Mouse (Mus musculus) cerebellum, postnatal 10 days (tissue): ENCODE data around the gene Tmem82.
A peak's percentile ranks its signal among the peaks of the same experiment; 100 is the strongest.

Source experiments
- DNase-seq, 2 experiments: peaks; one replicate each; pipeline ENCODE4 v3.0.0; 2021; ENCODE audit warnings: mixed read lengths in 2 of 2

Tmem82 gene

DNA sequence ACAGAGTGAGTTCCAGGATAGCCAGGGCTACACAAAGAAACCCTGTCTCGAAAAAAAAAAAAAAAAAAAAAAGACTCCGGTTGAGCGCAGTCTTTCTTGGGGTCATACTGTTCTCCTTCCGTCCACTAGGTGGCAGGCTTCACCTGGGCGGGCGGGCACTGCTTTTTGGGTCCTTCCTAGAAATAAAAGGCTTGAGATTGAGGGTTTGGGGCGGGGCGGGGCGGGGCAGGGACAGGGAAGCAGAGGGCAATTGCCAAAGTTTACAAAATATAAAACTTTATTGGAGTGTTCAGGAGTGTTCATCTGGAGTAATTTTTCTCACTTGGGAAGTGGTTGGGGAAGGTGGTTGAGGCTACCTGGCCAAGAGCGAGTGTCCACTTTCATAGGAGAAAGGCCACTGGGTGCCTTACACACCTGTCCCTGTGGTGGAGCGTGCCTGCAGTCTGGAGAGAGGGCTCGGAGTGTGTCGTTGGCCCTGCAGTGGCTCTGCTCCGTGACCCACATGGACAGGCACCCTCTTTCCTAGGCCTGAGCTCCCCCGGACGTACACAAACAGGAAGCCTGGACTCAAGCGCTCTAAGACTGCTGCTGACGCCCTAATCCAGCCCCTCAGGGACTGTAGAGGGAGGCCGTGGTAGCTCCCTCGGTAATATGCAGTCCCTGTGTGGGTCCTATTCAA is at the start of gene Tmem82:
TSS of gene Tmem82 (minus strand) at position 69 of the 679 bp plus-strand sequence.
- DNase-seq, result peak; percentile 83 to 84

DNA sequence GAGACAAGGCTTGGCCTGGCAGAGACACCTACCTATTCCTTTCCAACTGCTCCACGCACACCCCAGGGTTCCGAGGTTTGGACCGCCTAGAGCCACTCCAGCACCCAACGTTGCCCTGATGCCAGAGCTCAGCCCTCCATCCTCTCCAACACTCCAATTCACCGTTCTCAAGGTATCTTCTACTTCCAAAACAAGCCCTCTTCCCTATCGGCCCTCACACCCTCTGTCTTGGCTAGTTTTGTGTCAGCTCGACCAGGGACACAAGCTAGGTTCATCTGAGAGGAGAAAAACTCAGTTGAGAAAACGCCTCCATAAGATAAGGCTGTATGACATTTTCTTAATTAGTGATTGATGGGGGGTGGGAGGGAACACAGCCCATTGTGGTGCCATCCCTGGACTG is 46.4 kb upstream of the Tmem82 start, which contains the start of gene Plekhm2:
TSS of gene Plekhm2 (minus strand) at position 101 of the 400 bp plus-strand sequence.
- DNase-seq, result no peak

DNA sequence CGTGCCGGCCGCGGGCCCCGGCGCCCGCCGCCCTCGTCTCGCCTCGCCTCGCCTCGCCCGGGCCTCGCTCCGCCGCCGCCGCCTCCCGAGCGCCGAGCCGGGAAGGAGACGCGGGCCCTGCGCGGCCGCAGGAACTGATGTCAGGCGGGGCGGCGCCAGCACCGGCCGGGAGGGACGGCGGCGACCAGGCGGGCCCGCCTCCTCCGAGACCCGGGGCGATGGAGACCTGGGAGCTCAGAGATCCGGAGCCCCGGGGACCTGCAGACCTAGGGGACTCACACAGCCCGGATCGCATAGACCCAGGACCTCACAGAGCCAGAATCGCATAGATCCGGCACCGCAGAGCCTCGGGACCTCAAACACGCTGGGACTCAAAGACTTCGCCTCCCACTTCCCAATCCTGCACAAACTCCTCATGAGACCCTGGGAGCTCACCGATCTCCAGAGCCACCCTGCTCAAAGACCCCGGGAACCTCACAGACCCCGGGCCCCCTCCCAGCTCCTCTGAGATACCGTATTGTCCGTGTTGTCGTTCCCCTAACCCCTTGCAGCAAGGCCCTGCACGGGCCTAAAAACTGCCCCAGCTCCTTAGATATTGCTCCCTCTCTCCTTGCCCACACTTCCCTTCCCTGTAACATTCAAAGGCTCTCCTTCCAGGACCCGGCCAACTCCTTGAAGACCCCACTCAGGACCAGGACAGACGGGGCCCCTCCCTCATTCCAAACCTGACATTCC is 45.7 kb upstream of the Tmem82 start:
- DNase-seq, result peak; percentile 83 to 87

DNA sequence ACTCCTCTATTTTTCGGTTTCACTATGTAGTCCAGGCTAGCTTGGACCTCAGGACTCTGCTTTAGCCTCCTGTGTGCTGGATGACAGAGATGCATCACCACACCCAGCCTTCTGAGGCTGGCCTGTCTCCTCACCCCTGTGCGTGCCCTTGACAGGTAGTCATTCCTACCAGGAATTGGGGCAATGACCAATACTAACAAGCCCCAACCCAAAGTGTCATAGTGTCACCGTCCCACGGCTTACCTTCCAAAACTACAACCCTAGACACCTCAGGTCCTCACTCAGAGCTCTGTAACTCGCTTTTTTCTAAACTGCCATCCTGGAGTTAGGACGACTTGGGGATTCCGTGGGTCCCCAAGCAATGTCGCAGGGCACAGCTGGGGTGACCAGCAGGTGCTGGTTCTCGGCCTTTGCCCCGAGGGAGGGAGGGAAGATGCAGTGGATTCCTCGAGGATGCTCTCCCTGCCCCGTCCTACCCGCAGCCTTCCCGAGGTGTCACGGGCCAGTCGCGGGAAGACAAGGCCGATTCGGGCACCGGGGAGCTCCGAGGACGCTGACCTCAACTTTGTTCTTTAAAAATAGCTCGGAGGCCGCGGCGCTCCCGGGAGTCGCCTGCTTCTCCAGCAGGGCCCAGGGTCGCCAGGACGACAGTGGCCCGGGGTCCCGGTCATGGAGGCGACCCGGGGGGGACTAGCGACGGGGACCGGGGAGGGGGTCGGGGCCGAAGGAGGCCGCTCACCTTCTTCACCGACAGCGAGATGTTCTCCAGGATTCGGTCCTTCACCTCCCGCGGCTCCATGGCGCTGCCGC is 44.9 kb upstream of the Tmem82 start:
- peak in 1 of 2 experiments; percentile 61 for DNase-seq

DNA sequence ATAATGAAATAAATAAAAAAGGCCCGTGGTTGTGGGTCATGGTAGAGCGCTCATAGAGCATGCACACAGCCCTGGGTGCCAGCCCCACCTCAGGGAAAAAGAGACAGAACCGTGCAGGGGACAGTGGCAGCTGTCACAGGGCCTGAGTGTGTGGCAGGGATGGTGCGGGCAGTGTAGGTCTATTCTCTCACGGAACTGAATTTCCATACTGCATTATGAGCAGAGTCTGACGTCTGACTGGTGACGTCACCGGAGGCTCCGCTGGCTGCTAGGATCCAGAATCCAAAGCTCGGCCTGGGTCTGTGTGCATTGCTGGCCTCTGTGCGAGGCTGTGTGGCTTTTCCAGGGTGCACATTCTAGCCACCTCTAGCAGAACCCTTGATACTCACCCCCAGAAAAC is 42.5 kb upstream of the Tmem82 start:
- DNase-seq, result no peak

DNA sequence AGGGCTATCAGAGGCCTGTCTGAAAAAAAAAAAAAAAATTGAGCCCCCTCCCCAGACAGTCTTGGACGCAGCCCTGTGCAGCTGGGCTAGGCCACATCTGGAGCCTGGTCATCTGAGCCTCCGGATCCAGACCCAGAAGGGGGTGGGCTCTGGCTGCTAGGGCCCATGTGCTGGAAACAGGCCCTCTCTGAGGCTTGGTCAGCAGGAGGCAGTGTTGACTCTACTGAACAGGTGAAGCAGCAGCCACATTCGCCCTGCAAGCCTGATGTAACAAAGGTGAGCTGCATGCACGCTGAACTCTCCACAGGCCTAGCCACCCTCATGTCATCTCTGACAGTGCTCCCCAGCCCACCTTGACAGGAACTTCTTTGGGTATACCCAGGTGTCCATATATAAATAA is 41.3 kb upstream of the Tmem82 start:
- peak in 1 of 2 experiments; percentile 37 for DNase-seq

DNA sequence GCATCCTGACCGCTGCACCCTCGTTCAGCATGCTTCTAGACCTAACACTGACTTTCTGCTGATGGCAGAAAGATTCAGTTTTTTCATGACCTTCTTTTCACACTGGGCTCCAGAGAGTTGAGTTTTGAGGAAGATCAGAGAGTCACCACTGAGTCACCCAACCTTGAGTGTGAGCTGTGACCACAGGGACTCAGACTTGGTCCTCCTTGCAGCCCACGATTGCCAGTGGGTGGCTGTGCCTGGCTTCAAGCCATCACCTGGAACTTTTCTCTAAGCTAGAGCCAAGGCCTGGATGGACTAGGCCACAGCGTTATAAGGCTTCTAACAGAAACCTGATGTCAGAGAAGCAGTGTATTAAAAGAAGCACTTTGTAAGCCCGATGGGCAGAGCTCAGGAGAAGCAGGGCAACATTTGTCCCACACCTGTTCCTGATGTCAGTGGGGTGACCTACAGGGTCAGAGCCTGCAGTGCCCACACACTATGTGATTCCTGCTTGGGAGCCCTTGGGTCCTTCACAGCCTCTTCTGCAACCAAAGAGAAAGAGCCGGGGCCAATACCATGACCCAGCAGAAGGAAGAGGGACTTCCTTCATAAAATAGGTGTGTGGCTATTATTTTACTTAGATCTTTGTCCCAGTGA is 40.5 kb upstream of the Tmem82 start:
- DNase-seq, result no peak

DNA sequence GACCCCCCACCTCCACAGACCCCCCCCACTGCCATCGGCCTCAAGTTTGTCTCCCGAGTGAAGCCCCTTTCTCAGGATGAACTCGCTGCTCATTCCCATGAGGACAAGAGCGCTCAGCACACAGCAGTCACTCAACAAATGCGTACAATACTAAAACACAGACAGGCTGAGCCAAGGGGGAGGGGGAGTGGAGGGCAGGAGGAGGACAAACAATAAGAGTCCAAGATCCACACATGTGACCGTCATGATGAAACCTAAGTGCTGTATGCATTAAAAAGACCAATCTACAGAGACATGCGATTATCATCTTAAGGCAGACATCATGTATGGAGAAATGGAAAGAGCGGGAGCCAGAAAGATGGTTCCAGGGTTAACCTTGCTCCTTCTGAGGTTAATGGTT is 38.5 kb upstream of the Tmem82 start:
- no peak for DNase-seq

DNA sequence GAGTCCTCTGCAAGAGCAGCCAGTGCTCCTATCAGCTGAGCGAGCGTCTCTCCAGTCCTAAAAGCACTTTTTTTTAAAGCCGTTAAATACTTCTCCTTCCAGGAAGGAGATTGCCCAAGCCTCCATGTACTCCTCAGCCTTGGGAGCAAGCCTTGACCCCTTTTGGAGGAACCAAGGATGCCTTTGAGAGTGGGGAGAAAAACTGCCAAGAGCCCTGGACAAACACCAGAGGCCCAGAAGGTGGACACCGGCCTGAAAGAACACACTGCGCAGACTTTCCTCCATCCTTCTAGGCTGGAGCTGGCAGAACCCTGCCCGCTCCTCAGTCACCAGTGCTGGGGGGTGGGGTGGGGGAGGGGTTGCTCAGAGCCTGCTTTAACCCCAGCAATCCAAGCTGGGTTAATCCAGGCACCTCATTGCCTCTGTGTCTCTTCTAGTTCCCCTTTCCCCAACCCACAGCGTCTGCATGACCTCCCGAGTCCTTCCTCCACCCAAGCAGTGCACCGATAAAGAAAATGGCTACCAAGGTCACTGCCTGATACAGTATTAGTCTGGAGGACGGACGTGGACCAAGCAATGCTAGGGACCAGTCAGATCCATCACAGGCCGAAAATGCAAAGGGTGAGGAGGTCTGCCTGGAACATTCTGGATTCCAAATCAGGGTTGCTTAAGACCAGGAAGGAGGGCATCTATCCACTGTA is 37.6 kb upstream of the Tmem82 start:
- DNase-seq, result peak; percentile 63 to 74

DNA sequence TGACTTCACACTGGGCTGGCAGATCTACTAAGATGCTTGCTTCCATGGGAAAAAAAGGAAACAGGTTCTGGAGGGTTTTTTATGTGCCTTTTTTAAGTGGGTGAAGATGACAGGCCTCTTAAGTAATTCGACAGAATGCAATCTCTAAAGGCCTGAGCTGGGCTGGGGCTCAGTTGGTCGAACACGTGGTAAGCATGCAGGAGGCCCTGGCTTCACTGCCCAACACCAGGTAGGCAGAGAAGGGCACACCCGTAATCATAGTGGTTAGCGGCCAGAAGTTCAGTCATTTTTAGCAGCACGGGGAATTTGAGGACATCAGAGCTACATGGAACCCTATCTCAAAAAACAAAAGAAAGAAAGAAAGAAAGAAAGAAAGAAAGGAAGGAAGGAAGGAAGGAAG is 36.1 kb upstream of the Tmem82 start:
- no peak for DNase-seq

DNA sequence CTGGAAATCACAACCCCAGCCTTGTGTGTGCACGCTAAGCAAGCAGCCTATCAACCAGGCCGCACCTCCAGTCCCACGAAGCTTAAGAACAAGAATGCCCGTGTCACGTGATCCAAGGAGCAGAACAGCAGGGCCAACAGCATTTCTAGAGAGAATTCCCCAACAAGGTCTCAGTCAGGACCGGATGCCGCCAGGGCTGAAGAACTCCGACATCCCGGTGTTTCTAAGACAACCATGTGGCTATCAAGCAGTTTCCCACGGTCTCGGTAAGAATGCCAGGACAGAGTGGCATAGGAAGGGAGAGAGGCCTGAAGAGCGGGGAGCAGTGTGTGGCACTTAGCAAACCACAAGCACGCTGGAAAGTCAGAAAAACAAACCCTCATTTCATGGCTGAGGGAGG is 35.4 kb upstream of the Tmem82 start:
- DNase-seq, result no peak

DNA sequence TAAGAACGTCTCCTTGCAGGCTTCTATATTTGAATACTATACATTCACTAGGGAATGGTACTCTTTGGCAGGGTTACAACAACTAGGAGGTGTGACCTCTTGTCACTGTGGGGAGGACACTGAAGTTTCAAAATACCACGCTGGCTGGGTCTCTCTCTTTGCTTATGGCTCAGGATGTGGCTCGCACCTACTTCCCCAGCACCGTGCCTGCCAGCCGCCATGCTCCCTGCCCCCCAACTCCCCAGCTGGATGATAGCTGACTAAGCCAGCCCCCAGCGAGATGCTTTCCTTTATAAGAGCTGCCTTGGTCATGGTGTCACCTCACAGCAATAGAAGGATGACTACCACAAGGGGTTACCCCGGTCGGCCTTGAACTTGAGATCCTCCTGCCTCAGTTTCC is 34.6 kb upstream of the Tmem82 start:
- no peak for DNase-seq

DNA sequence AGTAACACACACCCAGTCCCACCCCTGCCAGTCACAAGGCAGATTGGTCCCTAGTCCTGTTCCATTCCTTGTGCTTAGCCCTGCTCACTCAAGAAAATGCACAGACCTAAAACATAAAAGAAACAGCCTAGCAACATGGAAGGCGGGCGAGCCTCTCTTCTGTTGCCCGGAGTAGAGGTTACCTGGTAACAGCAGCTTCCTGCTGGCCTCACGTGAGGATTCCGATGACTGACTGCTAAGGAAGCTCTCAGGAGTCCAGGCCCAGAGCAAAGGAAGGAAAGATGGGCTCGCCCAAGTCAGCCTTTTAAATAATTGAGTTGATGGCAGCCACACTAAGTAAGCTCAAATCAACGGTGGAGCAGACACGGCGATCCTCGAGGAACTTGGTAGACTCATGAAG is 33.5 kb upstream of the Tmem82 start:
- DNase-seq, result no peak

DNA sequence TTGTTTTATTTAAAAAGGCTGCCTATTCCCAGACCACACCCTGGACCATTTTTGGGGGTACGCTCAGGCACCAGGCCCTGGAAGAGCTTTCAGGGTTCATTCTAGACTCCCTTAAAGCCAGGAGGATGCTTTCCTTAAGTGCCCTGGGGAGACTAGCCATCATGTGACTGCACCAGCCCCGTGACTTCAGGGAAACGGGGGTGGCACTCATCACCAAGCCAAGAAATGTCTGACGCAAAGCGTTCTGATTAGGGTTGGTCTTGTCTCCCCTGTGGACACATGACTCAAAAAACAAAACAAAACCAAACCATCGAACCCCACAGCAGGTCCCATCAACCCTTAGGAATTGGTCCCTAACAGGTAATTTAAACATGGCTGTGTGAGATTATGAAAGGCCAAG is 32.9 kb upstream of the Tmem82 start:
- no peak for DNase-seq

DNA sequence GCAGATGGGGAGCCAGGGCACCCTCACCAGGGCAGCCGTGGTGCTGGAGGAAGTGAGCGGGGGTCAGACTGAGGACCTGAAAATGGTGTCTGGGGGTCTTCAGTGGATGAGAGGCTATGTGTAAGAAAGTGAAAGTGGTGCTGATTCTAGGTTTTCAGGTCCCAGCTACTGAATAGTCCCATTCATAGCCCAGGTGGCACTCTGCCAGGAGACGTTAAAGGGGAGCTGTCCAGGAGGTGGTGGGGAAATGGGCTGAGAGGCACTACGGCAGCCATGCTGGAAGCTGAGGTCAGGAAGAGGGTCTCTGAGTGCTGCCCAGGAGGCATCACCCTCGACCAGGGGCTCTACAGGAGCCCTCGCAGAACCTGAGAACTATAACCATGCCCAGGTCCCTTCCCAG is 30.8 kb upstream of the Tmem82 start:
- DNase-seq, result peak; percentile 47 to 58

DNA sequence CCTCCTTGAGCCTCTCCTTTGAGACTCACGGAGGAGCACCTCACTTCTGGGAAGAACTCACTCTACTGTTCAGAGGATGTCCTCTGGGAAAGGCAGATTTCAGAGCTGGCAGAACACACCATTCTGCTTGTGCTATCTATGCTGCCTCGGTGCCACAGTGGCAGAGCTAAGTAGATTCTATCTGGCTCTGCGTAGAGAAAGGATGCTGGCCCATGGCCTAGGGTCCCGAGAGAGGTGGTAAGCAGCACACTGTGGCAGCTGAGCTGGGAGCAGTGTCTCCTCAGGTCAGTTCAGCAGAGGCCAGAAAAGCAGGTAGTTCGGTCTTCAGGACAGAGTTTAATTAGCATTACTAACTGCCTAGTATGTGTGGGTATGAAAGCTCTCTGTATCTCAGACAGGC is 29.8 kb upstream of the Tmem82 start:
- no peak for DNase-seq

DNA sequence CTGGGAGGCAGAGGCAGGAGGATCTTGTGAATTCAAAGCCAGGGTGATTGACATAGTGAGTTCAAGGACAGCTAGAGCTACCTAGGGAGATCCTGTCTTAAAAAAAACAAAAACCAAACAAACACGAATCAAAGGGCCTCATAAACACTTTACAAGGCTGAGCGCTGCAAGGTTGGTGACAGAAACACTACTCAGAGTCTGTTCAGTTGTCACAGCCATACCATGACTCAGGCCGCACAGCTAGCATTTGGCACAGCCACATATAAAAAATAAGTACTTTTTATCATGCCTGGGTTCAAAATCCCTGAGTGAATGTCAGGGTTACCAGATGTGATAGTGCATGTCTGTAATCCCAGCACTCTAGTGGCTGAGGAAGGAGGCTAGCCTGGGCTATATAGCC is 28.8 kb upstream of the Tmem82 start:
- DNase-seq, result no peak

DNA sequence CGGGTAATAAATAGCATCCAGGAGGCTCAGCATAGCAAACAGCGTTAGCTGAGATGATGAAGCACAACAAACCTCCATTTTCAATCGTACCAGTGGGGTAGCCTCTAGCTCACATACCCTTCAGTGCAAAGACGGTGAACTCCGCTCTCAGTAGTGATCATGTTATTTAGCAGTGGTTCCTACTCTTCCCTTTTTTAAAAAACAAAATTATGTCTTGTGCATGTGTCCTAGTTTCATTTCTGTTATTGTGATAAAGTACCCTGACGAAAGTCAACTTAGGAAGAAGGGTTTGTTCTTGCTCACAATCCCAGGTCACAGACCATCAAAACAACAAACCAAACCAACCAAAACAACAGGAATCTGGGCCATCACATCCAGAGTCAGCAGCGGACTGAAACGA is 27.6 kb upstream of the Tmem82 start:
- no peak for DNase-seq

DNA sequence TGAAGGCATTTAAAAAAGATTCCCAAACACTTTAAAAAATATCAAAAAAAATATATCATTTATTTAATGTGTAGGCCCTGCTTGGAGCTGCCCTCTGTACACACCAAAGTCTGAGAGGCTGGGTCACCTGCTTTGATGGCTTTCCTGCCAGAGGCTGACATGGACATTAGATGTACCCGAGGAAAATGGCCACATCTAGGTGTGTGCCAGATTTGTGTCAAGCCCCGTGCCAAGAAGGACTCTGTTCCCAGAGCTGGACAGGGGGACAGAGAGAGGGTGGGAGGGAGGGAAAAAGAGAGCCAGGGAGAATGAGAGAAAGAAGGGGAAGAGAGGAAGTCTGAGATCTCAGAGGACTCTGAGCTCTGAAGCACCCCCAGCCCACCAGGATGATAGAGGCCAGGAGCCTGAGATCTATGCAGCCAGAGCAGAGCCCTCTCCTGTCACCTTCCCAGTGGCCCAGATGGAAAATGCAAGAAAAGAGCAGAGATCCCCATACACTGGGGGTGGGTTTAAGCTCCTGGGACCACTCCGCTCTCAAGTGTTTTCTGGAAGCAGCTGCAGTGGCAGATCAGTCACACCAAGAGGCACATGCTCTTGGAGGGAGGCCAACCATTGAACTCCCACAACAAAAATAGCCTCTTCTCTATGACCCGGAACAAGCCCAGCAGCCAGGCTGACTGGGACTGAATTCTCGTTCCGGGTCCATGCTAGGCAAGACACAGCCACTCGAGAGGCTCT is 24.9 kb upstream of the Tmem82 start:
- peak; percentile 85 to 87 for DNase-seq

DNA sequence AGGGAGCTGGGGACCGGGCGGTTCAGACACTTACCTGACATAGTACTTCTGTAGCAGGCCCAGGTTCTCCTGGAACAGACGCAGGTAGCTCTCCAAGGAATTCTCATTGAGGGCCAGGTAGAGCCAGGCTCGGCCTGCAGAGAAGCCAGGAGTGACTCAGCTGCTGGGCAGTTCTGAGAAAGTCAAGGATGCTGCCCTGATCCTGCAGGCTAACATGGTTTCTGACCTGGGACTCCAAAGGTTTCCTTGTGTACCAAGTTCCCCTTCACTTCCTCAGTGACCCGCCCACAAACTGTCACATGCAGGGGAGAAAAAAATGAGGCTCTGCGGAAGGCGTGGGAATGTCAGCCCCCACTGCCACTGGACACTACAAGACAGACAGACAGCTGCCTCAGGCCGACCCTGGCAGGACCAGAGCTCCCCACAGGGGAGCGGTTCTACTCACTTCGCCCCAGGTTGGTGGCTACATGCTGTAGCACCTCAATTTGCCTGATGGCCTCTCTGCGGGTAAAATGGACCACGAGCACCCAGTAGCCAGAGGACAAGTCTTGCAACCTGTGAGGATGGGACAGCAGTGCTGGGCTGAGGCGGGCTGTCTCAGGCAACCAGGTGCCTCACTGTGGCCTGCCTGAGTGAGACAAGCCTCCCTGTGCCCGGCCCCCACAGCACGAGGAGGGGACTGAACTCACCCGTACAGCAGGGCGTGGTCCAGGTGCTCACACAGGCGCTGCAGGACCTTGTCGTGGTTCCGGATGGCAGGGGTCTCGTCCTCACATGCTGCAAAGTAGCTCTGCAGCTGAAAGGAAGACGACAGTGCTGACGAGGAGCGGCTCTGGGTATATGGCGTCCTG is 23.8 kb upstream of the Tmem82 start:
- DNase-seq, result no peak

DNA sequence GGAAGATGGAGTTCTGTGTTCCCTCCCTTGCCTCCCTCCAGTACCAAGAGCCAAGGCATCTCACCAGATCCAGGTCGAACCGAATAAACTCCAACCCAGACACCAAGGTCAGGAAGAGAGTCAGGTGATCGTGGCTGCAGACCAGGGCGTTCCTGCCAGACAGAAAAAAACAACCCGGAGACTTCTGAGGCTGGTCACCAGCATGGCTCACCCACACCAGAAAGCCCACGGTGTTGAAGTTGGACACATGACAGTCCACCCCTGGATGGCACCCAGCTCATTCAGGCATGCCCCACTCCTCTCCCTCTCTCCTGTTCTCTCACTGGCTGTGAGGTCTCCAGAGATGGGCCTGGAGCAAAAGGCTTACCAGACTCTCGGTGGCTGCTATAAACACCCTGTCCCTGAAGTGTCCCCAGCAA is 22.9 kb upstream of the Tmem82 start:
- DNase-seq, result peak; percentile 55 to 62
